Mouse (Mus musculus) kidney, adult 2 months (tissue): Measurements from ENCODE around the gene Npr1. TPM values are rescaled to one million over a fixed set of nuclear protein-coding genes. Genes with fewer than 3 reads are reported as not detected.

Experiments used
- DNase-seq: peaks from one replicate; pipeline ENCODE4 v3.0.0; 2021
- H3K27ac ChIP-seq: fragments of 200-500 bp; 2 replicates; pipeline ENCODE4 v1.5.1; 2012; ENCODE audit warnings: low read depth, low read length, control low read depth, inconsistent platforms; ENCODE audit not compliant: insufficient read depth
- H3K27me3 ChIP-seq: fragments of 200-500 bp; replicated peaks from 2 replicates; pipeline ENCODE4 v1.6.1; 2012; ENCODE audit warnings: mild to moderate bottlenecking, moderate library complexity, low read length, inconsistent platforms; ENCODE audit not compliant: control insufficient read depth, insufficient read depth
- H3K36me3 ChIP-seq: fragments of 200-500 bp; 2 replicates; pipeline ENCODE4 v1.6.1; 2012; ENCODE audit warnings: mild to moderate bottlenecking, moderate library complexity, low read length, inconsistent platforms; ENCODE audit not compliant: control insufficient read depth, insufficient read depth
- H3K4me1 ChIP-seq: fragments of 200-500 bp; 2 replicates; pipeline ENCODE4 v1.6.1; 2011; ENCODE audit warnings: low read length; ENCODE audit not compliant: control insufficient read depth, insufficient read depth
- H3K4me3 ChIP-seq: fragments of 200-500 bp; 2 replicates; pipeline ENCODE4 v1.5.1; 2011; ENCODE audit warnings: mild to moderate bottlenecking, low read depth, low read length, control low read depth; ENCODE audit not compliant: insufficient read depth
- CTCF ChIP-seq: fragments of 200-500 bp; conservative IDR thresholded peaks from 2 replicates; pipeline ENCODE4 v1.5.1; 2011; ENCODE audit warnings: low read depth, mild to moderate bottlenecking, control low read depth, low read length, moderate library complexity, mixed read lengths; ENCODE audit not compliant: insufficient read depth, insufficient read length
- POLR2A ChIP-seq: fragments of 200-500 bp; IDR thresholded peaks from one replicate; pipeline ENCODE4 v1.6.1; 2011; ENCODE audit warnings: low read depth, low read length, control low read depth
- WGBS: fragments of 180-500 bp; shearing (Covaris S2); methylation state at CpG from one replicate; pipeline ENCODE4 v1.1.7; 2018; 5-methylcytosine and 5-hydroxymethylcytosine counted together
- polyA plus RNA-seq: library from polyadenylated mRNA; depleted of rRNA; stranded (reverse); fragments of >200 nt; gene quantifications from 2 replicates; pipeline ENCODE4 v1.2.3, GENCODE M21; 2012

The Npr1 gene
- polyA plus RNA-seq, 1 experiment, result 55.4 TPM

- Histone ChIP-seq H3K36me3 (no peaks in the 10 kb centered on the region), H3K4me1 (peaks cover 5% of the 10 kb centered on the region), H3K4me3 (no peak overlapping the region), H3K27me3 (no peaks in the 10 kb centered on the region), H3K27ac (no peak overlapping the region)
- 54% methylated on average over 4 of the region's 4 CpGs for WGBS
- no peak for TF ChIP-seq CTCF
- no peak for TF ChIP-seq POLR2A
- DNase-seq, result no peak
Observed at GRCm38 (mm10) chr3:90437131-90437530, 28.5 kb downstream of the Npr1 start.

GRCm38 (mm10) chr3:90434073-90434730 lies 31.5 kb downstream of the Npr1 start:
- Histone ChIP-seq H3K4me1 (peaks cover 17% of the 10 kb centered on the region), H3K27me3 (no peaks in the 10 kb centered on the region), H3K36me3 (no peaks in the 10 kb centered on the region), H3K4me3 (no peak overlapping the region), H3K27ac (peak overlapping the region; percentile 81)
- TF ChIP-seq CTCF (no peak), POLR2A (no peak)
- peak; percentile 80 for DNase-seq
- WGBS, result 21% methylated on average over 11 of the region's 11 CpGs

- peak within 1 kb of the TSS; percentile 90 for H3K27ac ChIP-seq
- TF ChIP-seq POLR2A (peak; percentile 89), CTCF (no peak)
- under 1% methylated on average over 52 of the region's 52 CpGs for WGBS
- peak; percentile 100 for DNase-seq
- no peaks in the 10 kb centered on the region for H3K27me3 ChIP-seq
- H3K4me1 ChIP-seq, result peaks cover 20% of the 10 kb centered on the region
- no peaks in the 10 kb centered on the region for H3K36me3 ChIP-seq
- H3K4me3 ChIP-seq, result peak within 1 kb of the TSS; percentile 74
Observed at GRCm38 (mm10) chr3:90433381-90434020, 32.2 kb downstream of the Npr1 start, which contains the start of gene Ints3. TSS of gene Ints3 (minus strand) at chr3:90433622.

- peak; percentile 52 for DNase-seq
- WGBS, result 0% methylated on average over 12 of the region's 12 CpGs
- Histone ChIP-seq H3K4me3 (peak overlapping the region; percentile 74), H3K27ac (peak overlapping the region; percentile 90), H3K4me1 (peaks cover 23% of the 10 kb centered on the region), H3K36me3 (no peaks in the 10 kb centered on the region), H3K27me3 (no peaks in the 10 kb centered on the region)
- TF ChIP-seq POLR2A (no peak), CTCF (no peak)
Observed at GRCm38 (mm10) chr3:90432811-90433219, 32.9 kb downstream of the Npr1 start.

- Histone ChIP-seq H3K27me3 (no peaks in the 10 kb centered on the region), H3K4me3 (peak overlapping the region; percentile 74), H3K4me1 (peaks cover 23% of the 10 kb centered on the region), H3K27ac (no peak overlapping the region), H3K36me3 (no peaks in the 10 kb centered on the region)
- WGBS, result 8% methylated on average over 2 of the region's 2 CpGs
- TF ChIP-seq CTCF (no peak), POLR2A (no peak)
- DNase-seq, result no peak
Observed at GRCm38 (mm10) chr3:90432348-90432747, 33.3 kb downstream of the Npr1 start.

GRCm38 (mm10) chr3:90429576-90429975 lies 36.1 kb downstream of the Npr1 start:
- 80% methylated on average over 3 of the region's 3 CpGs for WGBS
- no peak for DNase-seq
- Histone ChIP-seq H3K27me3 (no peaks in the 10 kb centered on the region), H3K4me1 (peaks cover 23% of the 10 kb centered on the region), H3K36me3 (no peaks in the 10 kb centered on the region), H3K27ac (no peak overlapping the region), H3K4me3 (no peak overlapping the region)
- TF ChIP-seq CTCF, result no peak
- no peak for TF ChIP-seq POLR2A

GRCm38 (mm10) chr3:90428186-90428585 lies 37.5 kb downstream of the Npr1 start:
- peak overlapping the region; percentile 51 for H3K27ac ChIP-seq
- TF ChIP-seq CTCF, result no peak
- TF ChIP-seq POLR2A, result no peak
- DNase-seq, result no peak
- no peak overlapping the region for H3K4me3 ChIP-seq
- WGBS, result 77% methylated on average over 6 of the region's 6 CpGs
- H3K27me3 ChIP-seq, result no peaks in the 10 kb centered on the region
- H3K36me3 ChIP-seq, result no peaks in the 10 kb centered on the region; the same call in 1 of the 2 replicates
- H3K4me1 ChIP-seq, result peaks cover 20% of the 10 kb centered on the region
